Mouse (Mus musculus) thymus, postnatal 4 days (tissue): ENCODE measurements around the gene Plin5.
"Not testable (repeated sequence)": the region's sequence is repeated elsewhere in the genome, so short reads cannot be mapped to it uniquely, and the experiment has no call there.

Experiments used
- DNase-seq: peaks from one replicate; pipeline ENCODE4 v3.0.0; 2021

Gene Plin5

DNA sequence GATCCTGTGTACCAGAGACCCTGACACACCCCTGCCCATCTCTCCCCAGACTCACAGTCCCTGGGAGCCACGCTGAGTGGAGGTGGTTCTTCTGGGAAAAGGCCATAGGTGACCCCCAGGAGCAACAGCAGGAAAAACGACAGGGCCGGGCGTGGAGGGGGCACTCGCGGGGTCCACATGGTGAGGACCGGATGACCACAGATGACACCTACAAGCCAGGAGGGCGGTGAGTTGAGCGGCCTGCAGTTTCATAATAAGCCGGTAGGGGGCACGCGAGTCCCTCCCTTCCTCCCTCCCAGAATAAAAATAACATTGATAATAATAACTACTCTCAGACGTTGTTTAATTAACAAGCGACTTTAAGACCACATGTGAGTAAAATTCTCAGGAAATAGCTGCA lies 15.3 kb upstream of the Plin5 start:
- peak; percentile 81 for DNase-seq

DNA sequence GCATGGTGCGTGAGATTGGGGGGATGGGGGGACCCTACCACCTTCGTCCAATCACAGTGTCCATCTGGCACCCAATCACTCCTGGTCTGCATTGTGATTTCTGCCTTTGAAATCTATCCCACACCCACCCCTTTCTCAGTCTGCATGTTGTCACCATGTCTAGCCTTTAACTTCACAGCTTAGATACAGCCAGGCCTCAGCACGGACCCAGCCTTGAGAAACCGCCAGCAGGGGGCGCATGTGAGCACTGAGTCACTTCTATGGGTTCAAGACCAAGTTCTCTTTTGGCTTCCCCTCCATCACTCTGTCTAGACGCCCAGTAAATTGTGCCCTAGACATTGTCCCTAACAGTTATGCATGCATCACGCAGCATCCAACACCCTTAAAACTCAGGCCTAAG lies 14.4 kb upstream of the Plin5 start:
- peak; percentile 91 for DNase-seq

DNA sequence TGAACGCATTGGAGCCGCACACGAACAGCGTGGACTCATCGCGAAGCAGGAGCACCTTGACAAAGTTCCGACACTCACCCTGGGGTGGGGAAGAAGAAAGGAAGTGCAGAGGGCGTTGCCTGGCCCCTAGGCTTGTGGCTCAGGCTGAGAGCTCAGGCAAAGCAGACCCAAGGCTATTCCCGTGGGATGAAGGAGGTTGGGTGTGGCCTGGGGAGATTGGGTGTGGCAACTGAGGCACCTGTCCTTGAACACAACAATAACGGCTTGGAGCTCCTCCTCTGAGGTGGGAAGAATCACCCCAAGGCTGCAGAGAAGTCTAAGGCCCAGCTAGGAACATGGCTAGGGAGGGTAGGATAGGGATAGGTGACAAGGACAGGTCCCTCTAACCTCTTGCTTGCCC lies 13.7 kb upstream of the Plin5 start:
- DNase-seq, result no peak

DNA sequence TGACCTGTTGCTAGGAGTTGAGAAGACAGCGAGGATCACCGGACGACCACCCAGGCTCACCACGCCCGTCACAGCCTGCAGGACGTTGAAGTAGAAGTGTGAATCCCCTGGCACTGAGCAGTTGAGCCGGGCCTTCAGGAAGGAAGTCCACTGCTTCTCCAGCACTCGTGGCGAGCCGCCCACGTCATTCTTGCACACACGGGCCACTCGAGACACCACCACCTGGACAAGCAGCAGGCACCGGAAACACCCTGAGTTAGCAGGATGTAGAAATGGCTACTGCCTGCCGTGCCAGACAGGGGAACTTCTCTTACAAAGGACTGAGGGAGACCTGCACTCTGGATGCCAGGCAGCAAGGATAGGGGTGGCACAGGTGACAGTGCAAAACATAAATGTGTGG lies 10.8 kb upstream of the Plin5 start:
- no peak for DNase-seq

DNA sequence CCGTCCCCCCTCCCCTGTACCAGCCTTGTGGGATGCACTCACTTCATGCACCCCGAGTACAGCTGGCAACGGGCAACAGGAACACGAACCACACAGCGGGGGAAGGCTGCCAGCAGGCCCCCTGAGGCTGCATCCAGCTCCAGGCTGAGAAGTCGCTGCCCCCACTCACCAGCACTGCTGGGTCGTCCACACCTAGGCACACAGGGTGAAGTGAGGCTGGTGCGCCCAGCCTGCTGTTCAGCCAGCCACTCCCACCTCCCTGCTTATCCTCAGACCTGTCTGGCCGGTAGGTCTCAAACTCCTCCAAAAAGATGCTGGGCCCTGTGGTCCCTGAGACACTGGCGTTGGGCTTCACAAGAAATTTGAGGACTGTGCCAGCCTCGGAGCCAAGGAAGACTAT lies 8.8 kb upstream of the Plin5 start:
- DNase-seq, result no peak

DNA sequence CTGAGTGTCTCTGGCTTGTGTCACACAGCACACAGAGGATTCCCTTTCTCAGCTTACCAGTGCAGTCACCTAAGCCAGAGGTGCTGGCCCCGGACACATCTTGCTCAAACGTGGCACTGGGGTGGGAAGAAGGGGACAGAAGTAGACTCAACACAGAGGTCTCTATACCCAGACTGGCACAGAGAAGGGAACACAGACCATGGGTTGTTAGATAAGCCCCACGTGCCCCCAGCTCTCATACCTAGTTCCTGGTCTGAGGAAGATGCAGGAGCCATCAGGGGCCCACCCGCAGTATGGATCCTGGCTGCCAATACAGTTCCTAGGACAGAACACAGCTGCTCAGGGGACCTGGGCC lies 7.9 kb upstream of the Plin5 start:
- DNase-seq, result no peak

DNA sequence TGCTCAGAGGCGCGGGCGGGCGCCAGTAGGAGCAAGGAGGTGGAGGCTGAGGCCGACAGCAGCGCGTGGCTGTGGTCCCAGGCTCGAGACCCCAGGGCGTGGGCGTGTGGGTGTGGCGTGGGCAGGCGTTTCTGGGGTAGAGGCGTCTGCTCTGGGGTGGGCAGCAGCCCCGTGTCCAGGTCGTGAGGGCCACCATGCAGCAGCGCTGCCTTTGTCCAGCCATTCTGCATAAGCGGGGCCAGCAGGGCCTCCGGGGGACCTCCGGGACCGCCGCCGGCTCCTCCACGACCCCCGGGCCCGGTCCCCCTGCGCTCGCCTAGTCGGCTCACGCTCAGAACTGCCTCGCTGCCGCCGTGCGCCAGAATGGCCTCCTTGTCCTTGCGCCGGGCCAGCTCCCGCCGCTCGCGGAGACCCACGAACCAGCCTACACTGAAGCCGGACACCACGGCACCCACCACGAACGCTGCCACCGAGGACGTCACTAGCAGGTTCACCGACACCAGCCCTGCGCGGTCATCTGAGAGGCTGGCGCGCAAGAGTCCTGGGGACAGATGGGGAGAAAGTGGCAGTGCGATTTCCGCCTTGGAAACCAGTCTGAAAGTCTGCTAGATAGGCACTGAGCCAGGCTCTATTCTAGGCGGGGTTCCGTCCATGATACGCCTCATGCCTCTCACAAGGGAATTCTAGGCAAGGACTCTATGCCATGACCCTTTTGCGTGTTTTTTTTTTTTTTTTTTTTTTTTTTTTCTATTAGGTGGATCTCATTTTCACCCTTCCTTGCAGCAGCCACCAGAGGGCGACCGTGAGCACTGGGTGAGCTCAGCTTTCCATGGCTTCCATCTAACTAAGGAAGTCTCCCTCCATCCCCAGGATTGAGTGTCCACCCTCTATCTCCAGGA lies 7.2 kb upstream of the Plin5 start:
- DNase-seq, result peak; percentile 82

DNA sequence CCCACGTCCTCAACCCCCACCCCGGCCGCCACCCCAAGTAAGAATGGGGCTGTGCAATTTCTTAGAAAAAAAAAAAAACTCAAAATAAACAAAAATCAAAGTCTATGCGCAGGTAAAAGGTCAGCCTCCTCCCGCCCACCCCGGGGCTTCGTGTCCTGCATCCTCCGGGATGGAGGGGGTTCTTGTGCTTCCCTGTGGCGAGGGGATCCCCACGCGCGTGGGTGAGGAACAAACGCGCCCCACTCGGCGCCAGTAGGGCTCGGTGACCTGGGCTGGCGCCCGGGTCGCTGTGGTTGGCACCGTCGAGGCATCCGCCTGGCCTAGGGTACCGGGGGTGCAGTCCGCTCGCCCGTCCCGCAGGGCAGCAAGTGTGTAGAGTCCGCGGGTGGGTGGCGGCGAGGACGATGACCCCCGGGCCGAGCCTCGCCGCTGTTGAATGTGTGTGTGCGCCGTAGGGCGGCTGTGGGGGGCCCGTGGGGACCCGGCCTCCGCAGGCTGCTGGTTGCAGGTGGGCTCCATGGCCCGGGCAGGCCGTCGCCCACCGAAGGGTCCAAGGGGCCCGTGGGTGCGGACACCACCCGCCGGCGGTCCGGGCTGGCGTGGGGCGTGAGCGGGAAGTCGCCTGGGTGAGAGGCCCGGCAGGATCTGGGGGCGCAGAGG lies 6.4 kb upstream of the Plin5 start:
- DNase-seq, result no peak

DNA sequence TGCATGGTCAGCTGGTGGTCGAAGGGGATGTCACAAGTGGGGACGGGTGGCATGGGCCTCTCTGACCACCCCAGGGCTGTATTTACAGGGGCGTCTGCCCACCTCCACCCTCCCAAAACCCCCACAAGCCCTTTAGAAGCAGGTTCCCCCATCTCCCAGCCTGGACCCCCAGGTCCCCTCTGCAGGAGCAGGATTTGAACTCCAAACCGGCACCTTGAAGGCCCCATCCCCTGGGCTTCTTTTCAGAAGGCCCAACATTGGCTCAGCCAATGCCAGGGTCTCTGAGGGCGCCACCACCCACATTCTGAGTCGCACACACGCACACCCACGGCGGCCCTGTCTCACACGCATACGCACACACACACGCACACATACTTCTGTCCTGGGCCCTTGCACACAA lies 5.8 kb upstream of the Plin5 start:
- DNase-seq, result no peak

DNA sequence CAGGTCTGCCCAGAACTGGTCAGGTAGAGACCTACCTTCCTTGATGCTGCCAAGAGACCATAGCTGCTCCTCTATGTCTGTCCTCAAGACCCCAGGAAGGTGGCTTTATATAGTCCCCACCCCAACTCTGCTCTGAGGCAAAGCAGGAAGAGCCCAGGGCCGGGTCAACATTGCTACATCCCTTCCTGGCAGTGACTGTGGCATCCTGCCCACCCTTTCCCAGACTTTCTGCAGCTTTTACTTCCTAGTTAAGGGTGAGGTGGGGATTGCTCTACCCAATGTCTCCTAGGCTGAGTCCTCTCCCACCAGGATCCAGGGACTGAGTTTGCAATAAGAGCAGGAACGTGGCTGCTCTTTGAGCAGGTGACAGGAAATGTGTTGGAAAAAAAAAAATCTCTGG lies 4.4 kb upstream of the Plin5 start, which contains the start of gene Lrg1:
TSS of gene Lrg1 (minus strand) at position 176 of the 400 bp plus-strand sequence.
- DNase-seq, result no peak

DNA sequence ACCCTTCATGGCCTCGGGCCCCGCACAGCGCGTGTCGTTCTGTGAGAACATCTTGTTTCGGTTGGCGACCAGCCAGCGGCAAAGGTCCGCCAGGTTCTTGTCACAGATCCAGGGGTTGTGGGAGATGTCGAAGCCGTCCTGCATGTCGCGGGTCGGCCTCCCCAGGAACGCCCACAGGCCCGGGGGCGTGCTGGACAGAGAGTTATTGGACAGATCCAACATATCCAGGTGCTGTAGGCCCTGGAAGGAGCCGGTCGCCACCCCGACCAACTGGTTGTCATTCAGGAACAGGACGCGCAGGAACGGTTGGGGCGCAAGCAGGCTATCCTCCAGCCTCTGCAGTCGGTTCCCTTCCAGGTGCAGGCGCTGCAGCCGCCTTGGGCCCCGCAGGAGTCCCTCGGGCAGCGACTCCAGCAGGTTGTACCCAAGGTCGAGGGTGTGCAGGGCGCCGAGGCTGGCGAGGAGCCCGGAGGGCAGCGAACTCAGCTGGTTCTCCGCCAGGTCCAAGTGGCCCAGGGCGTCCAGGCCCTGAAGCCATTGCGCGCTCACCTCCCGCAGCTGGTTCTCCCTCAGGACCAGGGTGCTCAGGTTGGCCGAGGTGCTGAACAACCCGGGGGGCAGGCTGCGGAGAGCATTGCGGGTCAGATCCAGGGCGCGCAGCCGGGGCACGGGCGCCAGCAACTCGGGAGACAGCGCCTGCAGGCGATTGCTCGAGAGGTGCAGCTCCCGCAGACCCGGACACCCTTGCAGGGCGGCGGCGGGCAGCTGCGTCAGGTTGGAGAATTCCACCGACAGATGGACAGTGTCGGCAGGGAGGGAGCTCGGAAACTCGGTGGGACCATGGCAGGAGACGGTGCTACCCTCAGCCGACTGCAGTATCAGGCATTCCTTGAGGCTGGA lies 2.8 kb upstream of the Plin5 start:
- DNase-seq, result no peak

DNA sequence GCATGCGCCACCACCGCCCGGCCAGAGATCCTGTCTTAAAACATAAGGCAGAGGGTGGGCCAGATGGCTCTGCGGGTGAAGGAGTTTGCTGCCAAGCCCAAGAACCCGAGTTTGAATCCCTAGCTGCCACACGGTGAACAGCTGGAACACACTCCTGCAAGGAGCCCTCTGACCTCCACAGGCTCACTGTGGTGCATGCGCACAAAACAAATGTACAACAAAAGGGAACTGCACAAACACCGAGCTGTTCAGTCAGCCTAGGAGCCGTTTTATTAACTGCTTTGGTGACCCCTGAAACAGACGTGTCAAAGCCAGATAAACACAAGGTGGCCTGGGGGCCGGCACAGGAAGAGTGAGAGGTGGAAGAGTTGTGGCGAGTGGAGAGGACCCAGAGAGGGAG lies 2.0 kb upstream of the Plin5 start:
- DNase-seq, result no peak

DNA sequence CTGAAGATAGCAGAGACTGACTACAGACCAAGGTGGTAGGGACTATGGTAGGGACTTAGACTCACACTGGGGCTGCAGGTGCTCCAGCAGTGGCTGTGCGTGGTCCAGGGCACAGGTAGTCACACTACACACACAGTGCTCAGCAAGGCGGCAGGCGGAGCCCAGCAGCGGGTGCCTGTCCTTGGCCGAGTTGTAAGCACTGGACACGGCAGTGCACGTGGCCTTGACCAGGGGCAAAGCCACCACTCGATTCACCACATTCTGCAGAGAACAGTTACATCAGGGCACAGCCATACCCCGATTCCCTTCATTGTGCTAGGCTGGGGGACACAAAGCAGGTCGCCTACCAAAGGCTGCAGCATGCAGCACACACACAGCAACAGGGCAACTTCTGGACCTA lies 1.2 kb downstream of the Plin5 start:
- no peak for DNase-seq

DNA sequence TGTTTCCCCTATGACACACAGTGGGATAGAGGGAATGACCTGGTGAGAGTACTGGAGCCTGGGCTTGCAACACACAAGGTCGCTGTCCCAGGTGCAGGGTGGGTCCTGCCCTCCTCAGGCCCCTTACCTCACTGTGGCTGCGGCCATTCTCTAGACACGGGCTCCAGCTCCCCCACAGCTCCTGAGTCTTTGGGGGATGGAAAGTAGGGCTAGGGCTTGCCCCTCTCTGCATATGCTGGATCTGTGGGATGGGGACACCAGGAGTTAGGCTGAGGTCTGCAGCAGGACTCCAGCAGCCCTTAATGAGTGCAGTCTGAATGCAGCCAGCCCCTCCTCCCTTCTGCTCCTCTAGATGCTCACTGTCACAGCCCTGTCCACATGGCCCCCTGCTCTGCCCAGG lies 4.7 kb downstream of the Plin5 start:
- DNase-seq, result no peak

DNA sequence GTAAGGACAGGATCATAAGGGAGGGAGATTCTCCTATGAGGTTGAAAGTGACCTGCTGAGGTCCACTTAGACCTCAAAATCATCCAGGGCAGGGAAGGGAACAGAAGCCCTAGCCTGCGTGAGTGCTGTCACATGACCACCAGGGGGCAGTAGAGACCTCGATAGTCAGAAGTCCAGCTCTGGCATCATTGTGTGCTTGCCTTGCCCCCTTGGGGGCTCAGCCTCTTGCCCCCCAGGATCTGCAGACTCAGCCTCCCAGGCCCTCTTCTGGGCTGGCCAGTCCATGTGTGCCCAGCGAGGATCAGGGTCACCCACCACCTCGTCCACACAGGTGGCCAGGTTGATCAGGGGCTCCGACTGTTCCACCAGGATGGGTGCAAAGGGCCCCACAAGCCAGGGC lies 5.5 kb downstream of the Plin5 start:
- peak; percentile 78 for DNase-seq

DNA sequence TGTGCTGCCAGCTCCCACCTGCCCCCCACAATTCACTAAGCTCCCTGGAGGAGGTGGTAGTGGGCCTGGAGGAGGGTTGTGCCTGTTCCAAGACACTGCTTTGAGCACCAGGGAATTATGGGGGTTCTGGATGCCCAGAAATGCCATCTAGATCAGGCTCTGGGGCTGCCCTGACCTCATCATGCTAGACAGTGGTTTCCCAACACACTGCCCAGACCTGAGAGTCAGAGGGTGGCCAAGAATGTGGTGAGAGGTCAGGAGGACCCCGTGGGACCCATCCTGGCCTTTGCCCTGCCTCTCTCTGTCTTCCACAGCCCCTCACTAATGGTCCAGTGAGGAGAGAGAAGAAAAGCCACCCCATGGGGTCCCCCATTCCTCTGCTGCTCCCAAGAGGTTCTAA lies 6.4 kb downstream of the Plin5 start:
- no peak for DNase-seq

DNA sequence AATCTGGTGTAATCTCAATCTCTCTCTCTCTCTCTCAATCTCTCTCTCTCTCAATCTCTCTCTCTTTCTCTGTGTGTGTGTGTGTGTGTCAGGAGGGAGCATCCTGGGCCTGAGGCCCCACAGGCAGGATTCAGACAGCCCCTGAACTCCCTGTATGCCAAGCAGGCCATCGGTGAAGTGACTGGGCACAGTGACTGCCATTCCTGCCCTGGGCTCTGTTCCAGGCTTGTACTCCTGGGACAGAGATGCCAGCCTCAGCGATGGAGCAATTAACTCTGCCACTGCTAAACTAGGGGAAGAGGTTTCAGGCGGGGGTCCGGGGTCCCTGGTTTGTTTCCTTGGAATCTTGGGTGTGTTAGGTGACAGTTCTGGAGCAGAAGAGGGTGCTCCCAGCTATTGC lies 6.8 kb downstream of the Plin5 start:
- DNase-seq, result no peak

DNA sequence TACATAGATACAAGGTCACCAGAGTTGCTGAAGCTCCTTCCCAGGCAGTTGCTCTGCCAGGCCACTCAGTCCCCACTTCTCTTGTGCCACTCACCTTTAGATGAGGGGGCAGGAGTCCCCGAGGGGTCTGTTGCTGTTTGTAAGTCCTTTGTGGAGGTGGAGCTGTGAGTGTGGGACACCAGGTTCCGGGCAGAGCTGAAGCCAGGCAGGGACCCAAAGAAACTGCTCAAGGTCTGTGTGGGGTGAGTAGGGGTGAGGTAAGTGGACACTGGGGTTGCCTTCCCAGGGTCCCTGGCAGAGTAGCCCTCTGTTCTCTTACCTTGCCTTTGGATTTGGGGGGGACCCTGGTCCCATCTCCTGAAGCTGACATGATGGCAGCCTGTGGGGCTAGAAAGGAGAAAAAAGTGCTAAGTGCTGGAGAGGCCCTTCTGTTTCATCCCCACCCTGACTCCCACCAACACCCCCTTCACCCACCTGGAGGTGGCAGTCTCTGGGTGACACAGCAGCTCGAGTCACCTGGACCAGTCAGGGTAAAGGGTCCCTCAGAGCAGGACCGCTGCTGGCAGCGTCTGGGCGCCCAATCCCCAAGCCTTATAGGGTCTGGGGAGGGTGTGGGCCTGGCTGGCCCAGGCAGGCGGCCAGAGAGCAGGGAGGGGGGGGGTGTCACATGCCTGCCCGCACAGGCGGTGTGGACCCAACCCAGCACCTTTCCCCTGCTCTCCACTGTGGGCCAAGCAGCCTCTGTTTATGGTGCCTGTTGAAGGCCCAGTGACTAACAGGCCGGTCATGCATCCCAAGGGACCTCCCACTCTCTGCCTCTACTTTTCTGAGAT lies 8.0 kb downstream of the Plin5 start, which contains the start of gene Plin4:
TSS of gene Plin4 (minus strand) at position 585 of the 833 bp plus-strand sequence.
- no peak for DNase-seq

DNA sequence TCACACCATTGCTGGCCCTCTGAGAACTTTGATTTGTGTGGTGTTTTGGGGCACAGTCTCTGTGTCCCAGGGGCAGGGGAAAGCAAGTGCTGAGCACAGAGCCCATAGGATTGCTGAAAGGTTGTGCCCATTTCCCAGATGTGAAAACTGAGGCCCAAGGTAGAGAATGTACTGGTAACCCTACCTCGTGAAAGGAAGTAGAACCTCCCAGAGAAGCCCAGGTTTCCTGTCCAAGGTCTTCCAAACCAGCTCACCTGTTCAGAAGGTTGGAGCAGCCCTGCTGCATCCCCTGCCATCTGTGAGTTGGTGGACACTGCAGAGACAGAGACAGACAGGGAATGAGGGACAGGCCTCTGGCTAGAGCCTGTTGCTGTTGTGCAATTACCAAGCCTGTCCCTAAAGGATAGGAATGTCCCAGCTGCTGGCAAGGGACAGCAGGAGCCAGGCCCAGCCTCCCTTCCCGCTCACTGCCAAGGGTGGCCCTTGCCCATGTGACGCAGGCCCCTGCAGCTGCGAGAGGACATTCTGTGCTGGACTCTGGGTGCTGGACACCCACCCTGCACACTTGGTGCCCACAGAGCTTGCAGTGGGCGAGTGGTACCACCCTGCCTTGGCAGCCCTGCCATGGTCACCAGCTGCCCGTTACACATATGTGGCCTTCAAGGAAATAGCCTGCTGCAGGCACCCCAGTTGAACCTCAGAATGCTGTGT lies 8.9 kb downstream of the Plin5 start:
- no peak for DNase-seq

DNA sequence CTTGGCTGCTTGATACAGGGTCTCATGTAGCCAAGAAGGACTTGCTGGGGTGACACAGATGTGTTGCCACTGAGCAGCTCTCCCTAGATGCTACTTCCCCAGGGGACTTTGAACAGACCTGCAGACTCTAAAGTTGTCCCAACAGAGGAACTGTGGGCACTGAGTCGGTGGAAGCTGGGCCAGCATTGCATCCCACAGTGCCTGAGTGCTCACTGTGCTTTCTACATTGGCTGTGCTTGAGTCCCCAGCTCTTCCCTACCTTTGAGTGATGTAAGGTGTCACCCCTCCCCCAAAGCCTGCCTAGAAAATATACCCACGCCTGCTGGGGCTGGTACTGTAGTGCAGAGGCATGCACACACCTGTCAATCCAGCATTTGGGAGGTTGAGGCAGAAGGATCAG lies 9.7 kb downstream of the Plin5 start:
- DNase-seq, result no peak

DNA sequence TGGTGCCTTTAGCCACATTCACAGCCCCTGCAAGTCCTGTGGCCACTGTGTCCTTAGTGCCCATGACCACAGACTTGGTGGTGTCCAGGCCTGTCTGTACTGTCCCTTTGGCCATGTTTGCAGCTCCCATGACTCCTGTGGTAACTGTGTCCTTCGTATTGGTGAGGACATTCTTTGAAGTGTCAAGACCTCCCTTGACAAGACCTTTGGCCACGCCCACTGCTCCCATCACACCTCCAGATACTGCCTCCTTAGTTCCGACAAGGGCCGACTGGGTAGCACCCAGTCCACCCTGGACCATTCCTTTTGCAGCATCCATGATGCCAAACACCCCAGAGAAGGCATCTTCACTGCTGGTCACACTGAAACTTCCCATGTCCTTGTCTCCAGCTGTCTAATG lies 10.4 kb downstream of the Plin5 start:
- no peak for DNase-seq

DNA sequence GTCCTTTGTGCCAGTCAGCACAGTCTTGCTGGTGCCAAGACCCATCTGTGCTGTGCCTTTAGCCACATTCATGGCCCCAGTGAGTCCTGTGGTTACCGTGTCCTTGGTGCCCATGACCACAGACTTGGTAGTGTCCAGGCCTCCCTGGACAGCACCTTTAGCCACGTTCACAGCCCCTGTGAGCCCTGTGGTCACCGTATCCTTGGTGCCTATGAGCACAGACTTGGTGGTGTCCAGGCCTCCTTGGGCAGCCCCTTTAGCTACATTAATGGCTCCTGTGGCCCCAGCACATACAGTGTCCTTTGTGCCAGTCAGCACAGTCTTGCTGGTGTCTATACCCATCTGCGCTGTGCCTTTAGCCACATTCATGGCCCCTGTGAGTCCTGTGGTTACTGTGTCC lies 11.0 kb downstream of the Plin5 start:
- not testable (repeated sequence) for DNase-seq
